ENCODE assay signal across 9 mouse cellular contexts in the genomic region with DNA sequence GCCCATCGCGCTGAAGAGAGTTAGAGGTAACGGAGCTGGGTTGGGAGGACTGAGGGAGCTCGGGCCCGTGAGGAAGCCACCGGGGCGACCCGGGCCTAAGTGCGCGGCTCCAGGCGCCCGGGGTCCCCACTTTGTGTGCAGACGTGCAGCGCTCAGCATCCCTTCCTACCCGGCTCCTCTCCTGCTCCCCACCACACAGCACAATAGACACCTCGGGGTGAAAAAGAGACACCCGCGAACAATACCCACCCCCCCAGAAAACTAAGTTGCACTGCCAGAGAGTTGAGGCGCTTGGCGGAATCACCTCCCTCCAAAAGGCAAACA. TPM values are rescaled to one million over a fixed set of nuclear protein-coding genes. Genes with fewer than 3 reads are reported as not detected.
A peak's percentile ranks its signal among the peaks of the same experiment; 100 is the strongest.
DNase-seq lines count a peak whose midpoint lies in the region; ATAC-seq and TF ChIP-seq lines count a peak whose summit lies in the region.
"Had no signal": no experiment of that assay in that cellular context is flagged by ENCODE, and none has a peak within 500 bp of the region (broad histone marks: within the 10 kb centered on the region; RNA-seq: fewer than 3 reads in every experiment).

No protein-coding gene starts in this region.

- 2% methylated on average over 20 of the region's 20 CpGs for WGBS in kidney, postnatal 0 days
- under 1% methylated on average over 20 of the region's 20 CpGs for WGBS in embryonic facial prominence, embryonic 12.5 days
- WGBS in hindbrain, embryonic 14.5 days = 3% methylated on average over 20 of the region's 20 CpGs
- under 1% methylated on average over 20 of the region's 20 CpGs for WGBS in midbrain, embryonic 14.5 days

- no peaks in the 10 kb centered on the region for H3K36me3 ChIP-seq in kidney, postnatal 0 days (ENCODE audit: insufficient read depth, low read length)
- H3K36me3 ChIP-seq in embryonic facial prominence, embryonic 12.5 days = no peaks in the 10 kb centered on the region
- 0 out of 2 replicates have a peak, but pooled peaks cover 3% of the 10 kb centered on the region for H3K36me3 ChIP-seq in hindbrain, embryonic 14.5 days (replicated peaks; ENCODE audit: control insufficient read depth, insufficient read depth)
- H3K36me3 ChIP-seq in midbrain, embryonic 14.5 days (ENCODE audit: control insufficient read depth, insufficient read depth, low read length) = no peaks in the 10 kb centered on the region

- H3K4me1 ChIP-seq in kidney, postnatal 0 days (replicated peaks; ENCODE audit: insufficient read depth, low read length) = no peaks in the 10 kb centered on the region
- peaks cover 17% of the 10 kb centered on the region for H3K4me1 ChIP-seq in embryonic facial prominence, embryonic 12.5 days
- peaks cover 24% of the 10 kb centered on the region for H3K4me1 ChIP-seq in hindbrain, embryonic 14.5 days (replicated peaks; ENCODE audit: control insufficient read depth, insufficient read depth, low read length)
- H3K4me1 ChIP-seq in midbrain, embryonic 14.5 days (ENCODE audit: control insufficient read depth, insufficient read depth, low read length) = peaks cover 14% of the 10 kb centered on the region

- no peak; the same call in 1 of the 2 replicates for ATAC-seq in kidney, postnatal 0 days (replicated peaks; ENCODE audit: low FRiP score, low read depth)
- ATAC-seq in embryonic facial prominence, embryonic 12.5 days (ENCODE audit: insufficient number of reproducible peaks, insufficient read depth, low FRiP score, low TSS enrichment) = peak; percentile 24; the same call in 1 of the 2 replicates
- ATAC-seq in hindbrain, embryonic 14.5 days (ENCODE audit: low FRiP score) = peak; percentile 56; the same call in 1 of the 2 replicates
- peak; percentile 69; the same call in 1 of the 2 replicates for ATAC-seq in midbrain, embryonic 14.5 days (ENCODE audit: low FRiP score, low TSS enrichment)
- ATAC-seq in erythroid progenitor cell, adult 5-6 weeks (replicated peaks; ENCODE audit: low FRiP score, poor library complexity, severe bottlenecking) = no peak

- H3K9me3 ChIP-seq in kidney, postnatal 0 days (replicated peaks; ENCODE audit: low read length) = no peaks in the 10 kb centered on the region
- no peaks in the 10 kb centered on the region for H3K9me3 ChIP-seq in embryonic facial prominence, embryonic 12.5 days
- H3K9me3 ChIP-seq in hindbrain, embryonic 14.5 days (ENCODE audit: control insufficient read depth, low read length) = no peaks in the 10 kb centered on the region
- no peaks in the 10 kb centered on the region for H3K9me3 ChIP-seq in midbrain, embryonic 14.5 days (ENCODE audit: control insufficient read depth, low read length)

- peak overlapping the region; percentile 88 for H3K27ac ChIP-seq in kidney, postnatal 0 days
- peak overlapping the region; percentile 94 for H3K27ac ChIP-seq in embryonic facial prominence, embryonic 12.5 days
- H3K27ac ChIP-seq in hindbrain, embryonic 14.5 days = peak overlapping the region; percentile 79
- peak overlapping the region; percentile 86 for H3K27ac ChIP-seq in midbrain, embryonic 14.5 days (replicated peaks; ENCODE audit: low read depth, low read length)

- TF ChIP-seq CTCF in kidney, postnatal 0 days (IDR thresholded peaks at IDR 0.05; ENCODE audit: low read depth) = no peak

- DNase-seq in kidney, postnatal 0 days (ENCODE audit: low spot score) = no peak
- DNase-seq in kidney, postnatal 4 days = no peak
- no peak for DNase-seq in hindbrain, embryonic 14.5 days (ENCODE audit: low spot score)
- DNase-seq in midbrain, embryonic 14.5 days = no peak
- DNase-seq in adrenal gland, postnatal 25 days = no peak
- no peak for DNase-seq in left cerebral cortex, adult 18-20 months (ENCODE audit: low spot score in 2 of 2)

- H3K9ac ChIP-seq in kidney, postnatal 0 days (ENCODE audit: low read depth, low read length) = peak overlapping the region; percentile 95
- H3K9ac ChIP-seq in embryonic facial prominence, embryonic 12.5 days = peak overlapping the region; percentile 95
- H3K9ac ChIP-seq in hindbrain, embryonic 14.5 days = peak overlapping the region; percentile 93
- peak overlapping the region; percentile 89 for H3K9ac ChIP-seq in midbrain, embryonic 14.5 days (replicated peaks; ENCODE audit: low read length)

- peak overlapping the region; percentile 82 for H3K4me3 ChIP-seq in kidney, postnatal 0 days (replicated peaks; ENCODE audit: low read depth, low read length)
- peak overlapping the region; percentile 83 for H3K4me3 ChIP-seq in embryonic facial prominence, embryonic 12.5 days
- H3K4me3 ChIP-seq in hindbrain, embryonic 14.5 days (replicated peaks; ENCODE audit: low read length) = peak overlapping the region; percentile 79
- H3K4me3 ChIP-seq in midbrain, embryonic 14.5 days (replicated peaks; ENCODE audit: low read depth, low read length) = peak overlapping the region; percentile 74

- H3K27me3 ChIP-seq in kidney, postnatal 0 days (ENCODE audit: insufficient read depth, low read length) = no peaks in the 10 kb centered on the region
- no peaks in the 10 kb centered on the region for H3K27me3 ChIP-seq in embryonic facial prominence, embryonic 12.5 days
- H3K27me3 ChIP-seq in hindbrain, embryonic 14.5 days (ENCODE audit: control insufficient read depth, insufficient read depth, low read length) = no peaks in the 10 kb centered on the region
- H3K27me3 ChIP-seq in midbrain, embryonic 14.5 days (ENCODE audit: control insufficient read depth, insufficient read depth, low read length) = no peaks in the 10 kb centered on the region
- H3K27me3 ChIP-seq: Patski had no signal

- peak overlapping the region; percentile 96 for H3K4me2 ChIP-seq in kidney, postnatal 0 days (ENCODE audit: low read length)
- H3K4me2 ChIP-seq in embryonic facial prominence, embryonic 12.5 days (replicated peaks) = peak overlapping the region; percentile 91
- H3K4me2 ChIP-seq in hindbrain, embryonic 14.5 days (replicated peaks) = peak overlapping the region; percentile 97
- H3K4me2 ChIP-seq in midbrain, embryonic 14.5 days (ENCODE audit: low read length) = peak overlapping the region; percentile 94

RNA-seq across cellular contexts. Expression of gene Pygo1, which starts 0.5 kb away (rescaled TPM):
- 3.0 and 3.2 TPM in 2 replicates for polyA plus RNA-seq in kidney, postnatal 0 days (2015; fragmentation: Nextera tagmentation; extraction: Ambion mirVana)
- polyA plus RNA-seq in embryonic facial prominence, embryonic 12.5 days (2016; fragmentation: Nextera tagmentation; extraction: Ambion mirVana) = 11.7 TPM in 2 replicates
- polyA plus RNA-seq in hindbrain, embryonic 14.5 days (2014; fragmentation: Nextera tagmentation; extraction: Ambion mirVana) = 18.1 and 18.3 TPM in 2 replicates
- 15.5 and 16.3 TPM in 2 replicates for polyA plus RNA-seq in midbrain, embryonic 14.5 days (2014; fragmentation: Nextera tagmentation; extraction: Ambion mirVana)
- total RNA-seq in adrenal gland, postnatal 25 days (2021) = 3.4 and 5.1 TPM in 2 replicates
- total RNA-seq in erythroid progenitor cell, adult 5-6 weeks (2015; ENCODE audit: low replicate concordance) = not detected in 2 replicates
- not detected in 2 replicates for total RNA-seq in erythroid progenitor cell, adult 5-6 weeks (2017; ENCODE audit: low replicate concordance)
- 10 to 100 TPM; 18.6 to 19.5 TPM for total RNA-seq in left cerebral cortex, adult 18-20 months (2021)

RNA-seq across cellular contexts. Expression of gene Dyx1c1, which starts 32.7 kb away (rescaled TPM):
- polyA plus RNA-seq in kidney, postnatal 0 days (2015; fragmentation: Nextera tagmentation; extraction: Ambion mirVana) = 2.8 and 3.3 TPM in 2 replicates
- 1.5 and 1.8 TPM in 2 replicates for polyA plus RNA-seq in embryonic facial prominence, embryonic 12.5 days (2016; fragmentation: Nextera tagmentation; extraction: Ambion mirVana)
- 2.2 and 2.9 TPM in 2 replicates for polyA plus RNA-seq in hindbrain, embryonic 14.5 days (2014; fragmentation: Nextera tagmentation; extraction: Ambion mirVana)
- polyA plus RNA-seq in midbrain, embryonic 14.5 days (2014; fragmentation: Nextera tagmentation; extraction: Ambion mirVana) = 1.7 and 1.8 TPM in 2 replicates
- 1.6 and 1.8 TPM in 2 replicates for total RNA-seq in adrenal gland, postnatal 25 days (2021)
- total RNA-seq in erythroid progenitor cell, adult 5-6 weeks (2015; ENCODE audit: low replicate concordance) = not detected in 2 replicates
- total RNA-seq in erythroid progenitor cell, adult 5-6 weeks (2017; ENCODE audit: low replicate concordance) = not detected in 2 replicates
- 1 to 10 TPM; 1.8 to 2.2 TPM for total RNA-seq in left cerebral cortex, adult 18-20 months (2021)

RNA-seq across cellular contexts. Expression of gene Gm44503, which starts 32.8 kb away (rescaled TPM):
- not detected in 2 replicates for polyA plus RNA-seq in kidney, postnatal 0 days (2015; fragmentation: Nextera tagmentation; extraction: Ambion mirVana)
- polyA plus RNA-seq in embryonic facial prominence, embryonic 12.5 days (2016; fragmentation: Nextera tagmentation; extraction: Ambion mirVana) = not detected in 2 replicates
- 0.31 TPM in 1 of 2 replicates, not detected in the other for polyA plus RNA-seq in hindbrain, embryonic 14.5 days (2014; fragmentation: Nextera tagmentation; extraction: Ambion mirVana)
- not detected in 2 replicates for polyA plus RNA-seq in midbrain, embryonic 14.5 days (2014; fragmentation: Nextera tagmentation; extraction: Ambion mirVana)
- not detected in 2 replicates for total RNA-seq in adrenal gland, postnatal 25 days (2021)
- not detected in 2 replicates for total RNA-seq in erythroid progenitor cell, adult 5-6 weeks (2015; ENCODE audit: low replicate concordance)
- total RNA-seq in erythroid progenitor cell, adult 5-6 weeks (2017; ENCODE audit: low replicate concordance) = not detected in 2 replicates
- not detected for total RNA-seq in left cerebral cortex, adult 18-20 months (2021)
- polyA plus RNA-seq: Patski had no signal

RNA-seq across cellular contexts. Expression of gene Ccpg1os, which starts 59.3 kb away (rescaled TPM):
- 30.2 and 33.8 TPM in 2 replicates for polyA plus RNA-seq in kidney, postnatal 0 days (2015; fragmentation: Nextera tagmentation; extraction: Ambion mirVana)
- polyA plus RNA-seq in embryonic facial prominence, embryonic 12.5 days (2016; fragmentation: Nextera tagmentation; extraction: Ambion mirVana) = 13.6 and 13.8 TPM in 2 replicates
- 27.1 TPM in 2 replicates for polyA plus RNA-seq in hindbrain, embryonic 14.5 days (2014; fragmentation: Nextera tagmentation; extraction: Ambion mirVana)
- polyA plus RNA-seq in midbrain, embryonic 14.5 days (2014; fragmentation: Nextera tagmentation; extraction: Ambion mirVana) = 20.8 and 25.2 TPM in 2 replicates
- 23.8 TPM in 2 replicates for total RNA-seq in adrenal gland, postnatal 25 days (2021)
- 2.5 TPM in 1 of 2 replicates, not detected in the other for total RNA-seq in erythroid progenitor cell, adult 5-6 weeks (2015; ENCODE audit: low replicate concordance)
- 0.77 TPM in 1 of 2 replicates, not detected in the other for total RNA-seq in erythroid progenitor cell, adult 5-6 weeks (2017; ENCODE audit: low replicate concordance)
- 1 to 10 TPM; 9.1 to 9.5 TPM for total RNA-seq in left cerebral cortex, adult 18-20 months (2021)

RNA-seq across cellular contexts. Expression of gene Ccpg1, which starts 59.3 kb away (rescaled TPM):
- 43.8 and 49.6 TPM in 2 replicates for polyA plus RNA-seq in kidney, postnatal 0 days (2015; fragmentation: Nextera tagmentation; extraction: Ambion mirVana)
- polyA plus RNA-seq in embryonic facial prominence, embryonic 12.5 days (2016; fragmentation: Nextera tagmentation; extraction: Ambion mirVana) = 22.3 and 24.9 TPM in 2 replicates
- polyA plus RNA-seq in hindbrain, embryonic 14.5 days (2014; fragmentation: Nextera tagmentation; extraction: Ambion mirVana) = 42.3 and 49.7 TPM in 2 replicates
- polyA plus RNA-seq in midbrain, embryonic 14.5 days (2014; fragmentation: Nextera tagmentation; extraction: Ambion mirVana) = 28.4 and 44.1 TPM in 2 replicates
- 145 and 166 TPM in 2 replicates for total RNA-seq in adrenal gland, postnatal 25 days (2021)
- 13.8 and 30.6 TPM in 2 replicates for total RNA-seq in erythroid progenitor cell, adult 5-6 weeks (2015; ENCODE audit: low replicate concordance)
- total RNA-seq in erythroid progenitor cell, adult 5-6 weeks (2017; ENCODE audit: low replicate concordance) = 24.9 and 34.5 TPM in 2 replicates
- 100 to 1,000 TPM; 115 to 120 TPM for total RNA-seq in left cerebral cortex, adult 18-20 months (2021)

Comparison
In these comparisons a context has a peak if more than half of its experiments do, and no peak if none do; other contexts are left out.
1. ATAC-seq: peak in embryonic facial prominence, embryonic 12.5 days (single experiment), hindbrain, embryonic 14.5 days (single experiment) and midbrain, embryonic 14.5 days (single experiment); none in kidney, postnatal 0 days (single experiment) and erythroid progenitor cell, adult 5-6 weeks (single experiment).
2. Peak in every context shown above with its lines, with median percentiles within 50 percentile points of each other: H3K27ac ChIP-seq, H3K4me2 ChIP-seq, H3K4me3 ChIP-seq and H3K9ac ChIP-seq.